Mouse (Mus musculus): ENCODE results near the gene Ccdc151. TPM values are rescaled to one million over a fixed set of nuclear protein-coding genes. Genes with fewer than 3 reads are reported as not detected.

The Ccdc151 gene
- polyA plus RNA-seq, 1 experiment from 2014 or later: not detected

DNA sequence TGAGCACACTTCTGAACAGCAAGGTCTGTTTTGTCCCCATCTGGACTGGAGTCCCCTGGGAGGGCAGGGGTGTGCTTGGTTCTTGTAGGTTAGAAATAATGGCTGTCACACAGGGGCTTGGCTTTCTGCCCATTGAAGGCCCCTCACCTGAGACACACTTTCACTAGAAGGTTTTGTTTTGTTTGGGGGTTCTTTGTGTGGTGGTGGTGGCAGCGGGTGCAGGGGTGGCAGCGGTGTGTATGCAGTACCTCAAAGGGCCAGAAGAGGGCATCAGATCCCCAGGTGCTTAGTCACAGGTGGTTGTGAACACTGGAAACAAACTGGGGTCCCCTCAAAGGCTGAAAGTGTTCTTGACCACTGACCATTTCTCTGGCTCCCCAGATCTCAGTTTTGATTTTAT is 24.5 kb downstream of the Ccdc151 start:
- no peak overlapping the region for H3K9ac ChIP-seq (replicated peaks)
- peak; percentile 83 for TF ChIP-seq CTCF (IDR thresholded peaks at IDR 0.05; ENCODE audit: low read depth)
- TF ChIP-seq EP300 (IDR thresholded peaks at IDR 0.05; ENCODE audit: low read depth): no peak
- H3K4me2 ChIP-seq (ENCODE audit: low read depth, low read length): no peak overlapping the region
- no peaks in the 10 kb centered on the region for H3K9me3 ChIP-seq (ENCODE audit: low read length)
- 0 out of 2 replicates have a peak, but pooled peaks cover 6% of the 10 kb centered on the region for H3K27me3 ChIP-seq (ENCODE audit: insufficient read depth, low read length)
- no peak overlapping the region for H3K4me3 ChIP-seq (ENCODE audit: low read depth, low read length)
- no peaks in the 10 kb centered on the region for H3K4me1 ChIP-seq (ENCODE audit: insufficient read depth)
- ATAC-seq (0 out of 2 replicates have a peak, but pooled peaks have one; percentile 44), DNase-seq (peak; percentile 76)
- H3K27ac ChIP-seq (ENCODE audit: low read depth): no peak overlapping the region
- 26% methylated on average over 2 of the region's 2 CpGs for WGBS (ENCODE audit: insufficient replicate concordance)
- H3K36me3 ChIP-seq (replicated peaks; ENCODE audit: insufficient read depth, low read length): no peaks in the 10 kb centered on the region

GRCm38 (mm10) chr9:21977331-21977730 is 25.1 kb downstream of the Ccdc151 start:
- Histone ChIP-seq H3K9me3 (ENCODE audit: low read length) (no peaks in the 10 kb centered on the region), H3K4me2 (ENCODE audit: low read depth, low read length) (no peak overlapping the region), H3K9ac (replicated peaks) (no peak overlapping the region), H3K36me3 (replicated peaks; ENCODE audit: insufficient read depth, low read length) (no peaks in the 10 kb centered on the region), H3K4me3 (ENCODE audit: low read depth, low read length) (no peak overlapping the region), H3K27ac (ENCODE audit: low read depth) (no peak overlapping the region), H3K27me3 (ENCODE audit: insufficient read depth, low read length) (0 out of 2 replicates have a peak, but pooled peaks cover 6% of the 10 kb centered on the region), H3K4me1 (ENCODE audit: insufficient read depth) (no peaks in the 10 kb centered on the region)
- no peak for DNase-seq
- WGBS (ENCODE audit: insufficient replicate concordance): 79% methylated on average over 5 of the region's 5 CpGs
- ATAC-seq: no peak
- TF ChIP-seq EP300 (IDR thresholded peaks at IDR 0.05; ENCODE audit: low read depth) (no peak), CTCF (IDR thresholded peaks at IDR 0.05; ENCODE audit: low read depth) (no peak)

DNA sequence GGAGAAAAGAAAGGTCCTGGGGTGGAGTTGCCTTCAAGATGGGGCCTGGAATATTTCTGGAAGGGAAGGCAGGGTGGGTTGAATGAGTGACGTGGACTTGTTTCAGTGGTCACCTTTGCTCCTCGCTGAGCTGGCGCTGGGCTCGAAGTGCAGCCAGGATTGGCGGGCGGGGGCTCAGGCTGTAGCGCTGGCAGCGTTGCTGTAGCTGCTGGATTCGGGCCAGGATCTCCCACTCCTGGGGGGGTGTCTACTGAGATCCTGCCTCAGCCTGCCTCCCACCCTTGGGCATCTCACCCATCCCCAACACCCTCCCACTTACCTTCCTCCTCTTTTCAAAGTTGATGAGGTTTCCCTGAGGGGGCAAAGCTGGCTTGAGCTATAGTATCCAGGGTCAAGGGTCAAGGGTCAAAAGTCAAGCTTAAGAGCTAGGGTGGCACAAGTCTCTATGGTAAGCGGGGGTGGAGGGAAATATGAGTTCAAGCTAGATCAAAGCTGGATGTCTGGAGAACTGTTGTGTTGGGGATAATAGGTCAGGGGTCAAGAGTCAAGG is 25.7 kb downstream of the Ccdc151 start:
- ATAC-seq: no peak
- WGBS (ENCODE audit: insufficient replicate concordance): 79% methylated on average over 9 of the region's 10 CpGs
- no peak overlapping the region for H3K4me2 ChIP-seq (ENCODE audit: low read depth, low read length)
- no peak overlapping the region for H3K4me3 ChIP-seq (ENCODE audit: low read depth, low read length)
- H3K9ac ChIP-seq (replicated peaks): no peak overlapping the region
- H3K4me1 ChIP-seq (ENCODE audit: insufficient read depth): no peaks in the 10 kb centered on the region
- TF ChIP-seq CTCF (IDR thresholded peaks at IDR 0.05; ENCODE audit: low read depth) (no peak), EP300 (IDR thresholded peaks at IDR 0.05; ENCODE audit: low read depth) (no peak)
- H3K9me3 ChIP-seq (ENCODE audit: low read length): no peaks in the 10 kb centered on the region
- DNase-seq: no peak
- H3K27ac ChIP-seq (ENCODE audit: low read depth): no peak overlapping the region
- H3K36me3 ChIP-seq (replicated peaks; ENCODE audit: insufficient read depth, low read length): no peaks in the 10 kb centered on the region
- H3K27me3 ChIP-seq (ENCODE audit: insufficient read depth, low read length): 0 out of 2 replicates have a peak, but pooled peaks cover 6% of the 10 kb centered on the region

GRCm38 (mm10) chr9:21969304-21969703 is 33.1 kb downstream of the Ccdc151 start:
- no peak overlapping the region for H3K4me3 ChIP-seq (ENCODE audit: low read depth, low read length)
- ATAC-seq: no peak
- DNase-seq: no peak
- H3K9me3 ChIP-seq (ENCODE audit: low read length): no peaks in the 10 kb centered on the region
- no peak for TF ChIP-seq CTCF (IDR thresholded peaks at IDR 0.05; ENCODE audit: low read depth)
- no peak for TF ChIP-seq EP300 (IDR thresholded peaks at IDR 0.05; ENCODE audit: low read depth)
- H3K27me3 ChIP-seq (ENCODE audit: insufficient read depth, low read length): no peaks in the 10 kb centered on the region
- no peak overlapping the region for H3K4me2 ChIP-seq (ENCODE audit: low read depth, low read length)
- peaks cover under 1% of the 10 kb centered on the region for H3K4me1 ChIP-seq (ENCODE audit: insufficient read depth)
- H3K36me3 ChIP-seq (replicated peaks; ENCODE audit: insufficient read depth, low read length): no peaks in the 10 kb centered on the region
- WGBS (ENCODE audit: insufficient replicate concordance): 61% methylated on average over 4 of the region's 4 CpGs
- H3K9ac ChIP-seq (replicated peaks): no peak overlapping the region
- H3K27ac ChIP-seq (ENCODE audit: low read depth): no peak overlapping the region

DNA sequence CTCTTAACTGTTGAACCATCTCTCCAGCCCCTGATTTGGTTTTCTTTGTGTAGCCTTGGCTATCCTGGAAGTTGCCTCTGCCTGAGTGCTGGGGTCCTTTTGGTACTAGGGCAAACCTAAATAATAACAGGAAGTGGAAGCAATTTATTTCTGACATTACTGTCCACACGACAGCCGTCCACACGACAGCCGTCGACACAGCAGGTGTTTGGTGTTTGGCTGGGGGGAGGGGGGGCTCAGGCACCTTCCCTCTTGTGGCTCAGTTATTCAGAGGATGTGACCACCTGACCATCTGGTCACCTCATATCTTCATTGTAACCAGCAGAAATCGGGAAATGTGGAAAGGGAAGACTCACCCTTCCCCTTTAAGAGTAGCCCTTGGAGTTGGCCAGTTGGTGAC is 33.6 kb downstream of the Ccdc151 start:
- Histone ChIP-seq H3K4me2 (ENCODE audit: low read depth, low read length) (no peak overlapping the region), H3K9me3 (ENCODE audit: low read length) (no peaks in the 10 kb centered on the region), H3K9ac (replicated peaks) (no peak overlapping the region), H3K36me3 (replicated peaks; ENCODE audit: insufficient read depth, low read length) (no peaks in the 10 kb centered on the region), H3K27me3 (ENCODE audit: insufficient read depth, low read length) (no peaks in the 10 kb centered on the region), H3K27ac (ENCODE audit: low read depth) (no peak overlapping the region), H3K4me3 (ENCODE audit: low read depth, low read length) (no peak overlapping the region), H3K4me1 (ENCODE audit: insufficient read depth) (peaks cover 5% of the 10 kb centered on the region)
- DNase-seq: no peak
- TF ChIP-seq EP300 (IDR thresholded peaks at IDR 0.05; ENCODE audit: low read depth): no peak
- TF ChIP-seq CTCF (IDR thresholded peaks at IDR 0.05; ENCODE audit: low read depth): no peak
- WGBS (ENCODE audit: insufficient replicate concordance): 34% methylated on average over 6 of the region's 6 CpGs
- no peak for ATAC-seq

DNA sequence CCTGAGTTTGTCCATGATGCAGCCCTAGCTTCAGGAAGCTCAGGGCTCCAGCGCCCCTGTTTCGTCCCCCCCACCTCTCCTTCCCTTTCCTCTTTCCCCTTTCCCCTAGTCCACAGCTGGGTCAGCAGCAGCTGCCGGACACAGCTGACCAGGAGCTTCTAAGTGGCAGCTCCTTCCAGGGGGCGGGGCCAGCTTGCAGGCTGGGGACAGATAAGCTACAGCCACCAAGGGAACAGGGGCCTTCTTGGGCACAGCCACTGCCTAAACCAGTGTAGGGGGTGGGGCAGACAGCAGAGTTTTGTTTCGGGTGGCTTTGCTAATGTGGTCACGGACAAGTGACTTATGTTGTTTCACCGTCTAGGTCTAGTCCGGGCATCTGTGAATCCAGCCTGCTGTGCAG is 39.0 kb downstream of the Ccdc151 start, which contains the start of gene Epor:
Gene Epor (minus strand): TSS at position 90 of the 400 bp plus-strand sequence.
- ATAC-seq (peak; percentile 66), DNase-seq (peak; percentile 84)
- Histone ChIP-seq H3K4me3 (ENCODE audit: low read depth, low read length) (peak within 1 kb of the TSS; percentile 74), H3K9ac (replicated peaks) (peak within 1 kb of the TSS; percentile 70), H3K36me3 (replicated peaks; ENCODE audit: insufficient read depth, low read length) (peaks cover 30% of the 10 kb centered on the region), H3K4me2 (ENCODE audit: low read depth, low read length) (peak within 1 kb of the TSS; percentile 71), H3K27ac (ENCODE audit: low read depth) (peak within 1 kb of the TSS; percentile 81), H3K27me3 (ENCODE audit: insufficient read depth, low read length) (0 out of 2 replicates have a peak, but pooled peaks cover 11% of the 10 kb centered on the region), H3K9me3 (ENCODE audit: low read length) (no peaks in the 10 kb centered on the region), H3K4me1 (ENCODE audit: insufficient read depth) (peaks cover 32% of the 10 kb centered on the region)
- TF ChIP-seq EP300 (IDR thresholded peaks at IDR 0.05; ENCODE audit: low read depth) (peak; percentile 51; the same call in 1 of the 2 replicates), CTCF (IDR thresholded peaks at IDR 0.05; ENCODE audit: low read depth) (no peak)
- WGBS (ENCODE audit: insufficient replicate concordance): 21% methylated on average over 7 of the region's 8 CpGs

All from liver, postnatal 0 days (tissue).